Mouse (Mus musculus) adrenal gland, postnatal 10 days (tissue): ENCODE measurements around the gene U2af1l4. TPM values are rescaled to one million over a fixed set of nuclear protein-coding genes. Genes with fewer than 3 reads are reported as not detected.

Source experiments
- DNase-seq: peaks from one replicate; pipeline ENCODE4 v3.0.0; 2021; ENCODE audit warnings: mixed read lengths
- total RNA-seq, 2 experiments: library from RNA; stranded (reverse); gene quantifications; 2 replicates each; pipeline ENCODE4 v1.2.3; 2021

The U2af1l4 gene
- total RNA-seq, 2 experiments from 2014 or later, result 61.4 to 71.1 TPM

DNA sequence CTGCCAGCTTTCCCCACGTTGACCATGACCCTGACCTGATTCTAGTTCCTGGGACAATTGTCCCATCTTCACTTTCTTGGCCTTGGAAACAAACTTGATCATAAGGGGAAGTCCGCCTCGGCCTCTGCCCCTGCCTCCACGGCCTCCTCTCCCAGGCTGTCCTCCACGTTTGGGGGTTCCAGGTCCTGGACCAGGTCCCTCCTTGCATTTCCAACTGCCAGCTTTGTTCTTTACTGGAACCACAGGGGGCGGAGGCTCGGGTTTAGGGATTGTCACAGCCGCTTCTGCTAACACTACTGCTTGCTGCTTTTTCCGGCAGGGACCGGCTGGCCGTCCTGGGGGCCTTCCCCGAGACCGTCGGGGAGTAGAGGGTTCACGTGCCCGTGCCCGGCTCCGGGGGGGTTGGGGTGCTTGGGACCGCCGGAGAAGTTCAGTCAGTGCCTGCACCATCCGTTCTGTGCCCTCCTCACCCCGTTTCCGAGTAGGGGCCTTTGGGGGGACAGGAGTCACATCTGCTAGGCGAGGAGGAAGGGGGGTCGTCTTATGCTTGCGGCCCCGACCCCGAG lies 23.4 kb downstream of the U2af1l4 start:
- no peak for DNase-seq

GRCm38 (mm10) chr7:30587842-30588667 lies 25.0 kb downstream of the U2af1l4 start:
- peak; percentile 64 for DNase-seq

DNA sequence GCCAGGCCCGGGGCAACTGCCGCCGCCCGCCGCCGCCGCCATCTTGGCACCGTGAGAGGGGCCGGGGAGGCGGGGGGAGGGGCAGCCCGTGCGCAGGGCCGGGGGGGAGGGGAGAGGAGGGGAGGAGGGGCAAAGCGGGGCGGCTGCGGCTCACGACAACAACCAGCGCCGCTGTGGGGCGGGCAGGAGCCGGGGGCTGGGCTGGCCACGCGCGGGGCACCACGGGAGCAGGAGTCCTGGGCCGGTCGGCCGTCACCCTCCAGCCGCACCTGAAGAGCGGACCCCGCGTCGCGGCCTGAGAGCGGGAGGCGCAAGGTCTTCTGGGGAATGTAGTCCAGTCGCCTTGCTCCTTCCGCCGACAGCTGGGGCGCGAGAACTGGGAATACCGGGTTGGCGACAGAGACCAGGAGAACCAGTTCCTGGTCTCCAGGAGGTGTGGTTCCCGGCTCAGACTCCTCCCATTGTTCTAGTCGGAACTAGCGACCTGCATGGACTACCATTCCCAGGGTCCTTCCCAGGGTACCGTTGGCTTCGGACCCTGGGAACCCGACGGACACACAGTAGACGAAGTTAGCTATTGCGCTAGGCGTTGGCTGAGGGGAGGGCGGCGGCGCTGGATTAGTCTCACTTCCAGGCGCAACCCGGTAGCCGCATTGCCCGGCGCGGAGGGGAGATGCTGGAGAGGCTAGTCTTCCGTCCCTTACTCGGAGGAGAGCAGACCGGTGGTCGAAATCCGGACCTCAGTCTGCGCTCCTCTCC lies 25.8 kb downstream of the U2af1l4 start, which contains the start of gene Kmt2b:
Gene Kmt2b, minus strand, starts transcription at position 51 of the 759 bp plus-strand sequence.
- DNase-seq, result peak; percentile 97

- DNase-seq, result peak; percentile 91
Observed at GRCm38 (mm10) chr7:30589435-30590301, 26.6 kb downstream of the U2af1l4 start.

GRCm38 (mm10) chr7:30590927-30591604 lies 28.0 kb downstream of the U2af1l4 start:
- DNase-seq, result no peak

GRCm38 (mm10) chr7:30591605-30591951 lies 28.5 kb downstream of the U2af1l4 start:
- no peak for DNase-seq

- no peak for DNase-seq
Observed at GRCm38 (mm10) chr7:30592772-30593423, 29.8 kb downstream of the U2af1l4 start.

DNA sequence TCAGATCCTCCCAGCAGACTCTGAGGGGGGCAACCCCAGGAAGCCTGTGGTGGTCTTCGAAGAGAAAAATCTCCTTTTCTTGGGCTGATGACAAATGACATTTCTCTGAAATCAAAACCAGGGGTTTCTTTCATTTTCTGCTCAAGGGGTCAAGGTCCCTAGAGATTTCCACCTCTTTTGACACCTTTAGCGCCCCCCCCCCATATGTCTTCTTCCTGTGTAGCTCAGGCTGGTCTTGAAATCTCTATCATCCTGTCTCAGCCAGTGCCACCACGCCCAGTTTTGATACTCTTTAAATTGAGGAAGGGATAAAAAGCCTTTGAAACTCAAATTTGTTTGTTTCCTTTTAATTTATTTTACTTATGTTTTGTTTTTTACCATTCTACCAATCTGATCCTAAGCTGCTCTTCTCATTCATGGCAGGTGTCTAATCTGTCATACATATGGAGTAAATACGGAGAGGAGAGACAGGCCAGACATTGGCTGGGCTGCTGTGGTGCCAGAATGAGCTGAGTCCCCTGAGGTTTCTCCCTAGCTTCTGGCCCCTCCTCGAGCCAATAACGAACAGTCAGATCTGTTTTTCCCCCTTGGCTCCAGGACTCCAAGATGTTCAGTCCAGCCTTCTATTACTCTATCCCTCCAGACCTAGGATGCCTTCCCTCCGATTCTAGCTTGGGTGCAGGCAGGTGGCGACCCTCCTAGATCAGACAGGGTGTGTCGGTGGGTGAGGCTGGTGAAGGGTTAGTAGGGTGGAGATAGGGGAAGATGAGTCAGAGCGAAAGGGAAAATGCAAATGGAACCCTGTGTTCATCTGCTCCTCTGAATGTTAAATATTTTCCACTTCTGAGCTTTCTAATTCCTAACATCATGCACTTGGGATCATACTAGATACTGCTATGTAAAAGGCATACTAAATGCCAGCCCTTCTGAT lies 30.7 kb downstream of the U2af1l4 start:
- no peak for DNase-seq

- DNase-seq, result no peak
Observed at GRCm38 (mm10) chr7:30594510-30595024, 31.5 kb downstream of the U2af1l4 start.

GRCm38 (mm10) chr7:30596093-30596492 lies 33.0 kb downstream of the U2af1l4 start:
- no peak for DNase-seq

GRCm38 (mm10) chr7:30596811-30597210 lies 33.7 kb downstream of the U2af1l4 start:
- DNase-seq, result no peak

DNA sequence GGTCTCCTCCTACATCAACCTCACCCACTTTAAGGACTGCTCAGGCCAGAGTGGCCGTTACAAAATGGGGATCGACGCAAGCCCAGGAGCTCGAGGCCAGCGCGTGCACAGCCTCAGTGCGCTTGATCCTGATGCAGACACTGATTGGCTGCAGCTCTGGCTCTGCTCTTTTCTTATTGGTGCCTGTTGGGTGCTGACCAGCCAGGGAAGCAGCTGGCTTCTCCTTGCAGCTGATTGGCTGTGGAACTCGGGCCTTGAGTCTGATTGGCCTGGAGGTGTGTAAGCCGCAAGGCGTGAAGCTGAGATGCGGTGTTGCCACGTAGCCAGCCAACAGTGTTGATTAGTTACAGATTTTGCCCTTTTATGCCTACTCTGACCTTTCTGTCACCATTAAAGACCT lies 35.7 kb downstream of the U2af1l4 start, which contains the start of gene Zbtb32:
Gene Zbtb32, minus strand, starts transcription at position 124 of the 400 bp plus-strand sequence.
- DNase-seq, result no peak

DNA sequence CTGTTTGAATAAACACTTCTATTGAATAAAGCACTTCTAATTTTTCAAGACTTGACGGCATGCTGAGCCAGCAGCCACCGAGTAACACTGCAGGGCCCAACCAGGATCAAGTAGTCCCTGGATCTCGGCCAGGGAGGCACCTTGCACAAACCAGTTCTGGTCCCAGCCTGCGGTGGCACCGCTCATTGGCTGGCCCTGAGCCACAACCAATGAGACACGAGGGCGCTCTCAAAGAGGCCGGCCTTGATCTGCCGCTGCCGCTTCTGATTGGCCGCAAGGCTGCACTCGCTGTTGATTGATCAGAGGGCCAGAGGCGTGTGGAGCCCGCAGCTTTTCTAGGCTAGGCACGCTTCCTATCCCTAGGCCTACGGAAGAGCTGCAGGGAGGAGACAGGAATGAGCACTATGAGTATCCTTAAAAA lies 36.8 kb downstream of the U2af1l4 start:
- peak; percentile 96 for DNase-seq

GRCm38 (mm10) chr7:30600651-30601050 lies 37.5 kb downstream of the U2af1l4 start:
- DNase-seq, result no peak

- no peak for DNase-seq
Observed at GRCm38 (mm10) chr7:30602583-30602982, 39.5 kb downstream of the U2af1l4 start.

GRCm38 (mm10) chr7:30604424-30604823 lies 41.3 kb downstream of the U2af1l4 start:
- DNase-seq, result no peak

DNA sequence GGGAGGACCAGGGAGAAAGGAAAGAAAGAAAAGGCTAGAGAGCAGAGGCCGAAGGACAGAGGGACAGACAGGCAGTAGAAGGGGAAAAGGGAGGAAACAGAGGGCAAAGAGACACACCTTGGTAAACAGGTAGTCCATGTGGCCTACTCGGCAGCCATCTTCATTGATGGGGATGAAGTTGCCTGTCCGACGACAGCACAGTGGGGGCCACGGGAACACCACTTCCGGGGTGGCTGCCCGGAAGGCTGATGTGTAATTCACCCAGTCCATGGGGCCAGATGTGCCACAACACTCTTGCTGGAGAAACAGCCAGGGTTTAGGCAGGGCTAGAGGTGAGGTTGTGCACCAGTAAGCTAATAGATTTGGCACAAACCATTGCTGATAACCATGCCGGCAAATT lies 41.8 kb downstream of the U2af1l4 start:
- no peak for DNase-seq

- DNase-seq, result peak; percentile 76
Observed at GRCm38 (mm10) chr7:30607706-30608309, 44.7 kb downstream of the U2af1l4 start.

- DNase-seq, result no peak
Observed at GRCm38 (mm10) chr7:30608476-30608875, 45.4 kb downstream of the U2af1l4 start.
